Mouse (Mus musculus) limb, embryonic 11.5 days (tissue): ENCODE measurements around the gene Igf2. TPM values are rescaled to one million over a fixed set of nuclear protein-coding genes. Genes with fewer than 3 reads are reported as not detected.
A peak's percentile ranks its signal among the peaks of the same experiment; 100 is the strongest.

Experiments
- ATAC-seq: fragments of 200-750 bp; cut with Nextera tagmentation; 2 replicates; pipeline ENCODE4 v1.8.0; 2017; ENCODE audit warnings: low read depth; ENCODE audit not compliant: insufficient number of reproducible peaks, low FRiP score, low TSS enrichment
- DNase-seq: peaks from one replicate; pipeline ENCODE4 v3.0.0-alpha.2; 2015; ENCODE audit warnings: low spot score
- H3K27ac ChIP-seq: fragments of 300-500 bp; sonication (generic); replicated peaks from 2 replicates; pipeline ENCODE4 v1.5.1; 2014; ENCODE audit warnings: low read depth, mild to moderate bottlenecking, low read length
- H3K27me3 ChIP-seq: fragments of 300-500 bp; sonication (generic); 2 replicates; pipeline ENCODE4 v1.6.1; 2014; ENCODE audit warnings: mild to moderate bottlenecking, low read length, mixed read lengths; ENCODE audit not compliant: control insufficient read depth, insufficient read depth
- H3K36me3 ChIP-seq: fragments of 300-500 bp; sonication (generic); 2 replicates; pipeline ENCODE4 v1.6.1; 2014; ENCODE audit warnings: mild to moderate bottlenecking, low read length, moderate library complexity, mixed read lengths; ENCODE audit not compliant: control insufficient read depth, insufficient read depth
- H3K4me1 ChIP-seq: fragments of 300-500 bp; sonication (generic); 2 replicates; pipeline ENCODE4 v1.6.1; 2014; ENCODE audit warnings: low read length, mixed read lengths; ENCODE audit not compliant: control insufficient read depth, insufficient read depth
- H3K4me2 ChIP-seq: fragments of 300-500 bp; sonication (generic); 2 replicates; pipeline ENCODE4 v1.6.1; 2014; ENCODE audit warnings: low read depth, mild to moderate bottlenecking, moderate library complexity; ENCODE audit not compliant: severe bottlenecking
- H3K4me3 ChIP-seq: fragments of 300-500 bp; sonication (generic); 2 replicates; pipeline ENCODE4 v1.5.1; 2014; ENCODE audit warnings: low read depth, low read length
- H3K9ac ChIP-seq: fragments of 300-500 bp; sonication (generic); 2 replicates; pipeline ENCODE4 v1.6.1; 2014; ENCODE audit warnings: mild to moderate bottlenecking, low read length
- H3K9me3 ChIP-seq: fragments of 300-500 bp; sonication (generic); 2 replicates; pipeline ENCODE4 v1.6.1; 2016; ENCODE audit warnings: low read length; ENCODE audit not compliant: control insufficient read depth
- WGBS: fragments of 180-500 bp; shearing (Covaris S2); extraction: QIAGEN DNeasy Blood & Tissue Kit; methylation state at CpG from one replicate; pipeline ENCODE4 v1.1.7; 2014; 5-methylcytosine and 5-hydroxymethylcytosine counted together
- polyA plus RNA-seq: library from polyadenylated mRNA; unstranded; fragments of >200 nt; fragmentation: Nextera tagmentation; extraction: Ambion mirVana; gene quantifications from 2 replicates; pipeline ENCODE4 v1.2.1, GENCODE M21; 2014

Gene Igf2
- polyA plus RNA-seq, 1 experiment from 2014 or later: 852 TPM

DNA sequence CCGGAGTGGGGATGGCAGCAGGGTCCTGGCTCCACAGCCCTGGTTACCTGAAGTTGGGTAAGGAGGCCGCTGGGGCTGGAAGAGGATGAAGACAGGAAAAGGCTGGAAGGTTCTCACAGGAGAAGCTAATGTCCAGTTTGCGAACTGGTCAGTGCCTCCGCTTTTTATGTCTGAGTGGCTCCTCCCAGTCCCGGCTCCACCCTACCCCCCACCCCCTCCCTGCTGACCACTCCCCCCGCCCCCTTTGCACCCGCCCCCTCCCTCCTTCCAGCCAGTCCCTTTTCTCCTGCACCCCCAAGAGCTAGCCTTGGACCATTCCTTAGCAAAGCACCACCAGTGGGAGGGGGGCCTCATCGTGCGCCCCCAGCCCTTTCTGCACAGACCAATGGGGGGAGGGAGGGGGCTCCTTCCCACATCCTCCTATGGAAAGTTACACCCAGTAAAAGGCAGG is 9.2 kb downstream of the Igf2 start:
- peak overlapping the region; percentile 95 for H3K9ac ChIP-seq
- no peaks in the 10 kb centered on the region for H3K9me3 ChIP-seq
- peak; percentile 78 for DNase-seq
- H3K27me3 ChIP-seq: peaks cover 66% of the 10 kb centered on the region
- H3K27ac ChIP-seq: peak overlapping the region; percentile 98
- H3K36me3 ChIP-seq: peaks cover 4% of the 10 kb centered on the region
- peak overlapping the region; percentile 57 for H3K4me2 ChIP-seq
- WGBS: 10% methylated on average over 3 of the region's 9 CpGs
- ATAC-seq: peak; percentile 70
- peak overlapping the region; percentile 73 for H3K4me3 ChIP-seq
- peaks cover 20% of the 10 kb centered on the region for H3K4me1 ChIP-seq

DNA sequence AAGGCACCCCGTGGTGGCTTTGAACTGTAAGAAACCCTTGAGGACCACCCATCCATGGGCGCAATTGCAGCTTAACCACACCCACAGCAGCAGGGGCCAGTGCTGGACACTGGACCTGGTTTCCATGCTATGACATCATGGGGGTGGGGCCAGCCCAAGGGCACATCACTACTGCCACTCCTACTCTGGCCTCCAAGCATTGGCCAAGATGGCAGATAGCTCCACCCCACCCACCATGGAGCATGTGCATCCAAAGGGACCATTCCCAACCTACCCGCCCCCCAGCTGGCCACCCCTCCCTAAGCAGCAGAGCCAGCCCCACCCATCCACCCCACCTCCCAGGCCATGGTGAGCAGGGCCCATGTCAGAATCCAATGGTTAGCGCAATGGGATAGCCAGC is 10.6 kb downstream of the Igf2 start:
- WGBS: 20% methylated on average over 4 of the region's 4 CpGs
- Histone ChIP-seq H3K9ac (peak overlapping the region; percentile 95), H3K4me1 (peaks cover 20% of the 10 kb centered on the region), H3K4me3 (peak overlapping the region; percentile 73), H3K9me3 (no peaks in the 10 kb centered on the region), H3K36me3 (peaks cover 6% of the 10 kb centered on the region), H3K27ac (no peak overlapping the region), H3K27me3 (peaks cover 64% of the 10 kb centered on the region), H3K4me2 (peak overlapping the region; percentile 57)
- no peak for ATAC-seq
- DNase-seq: peak; percentile 77

DNA sequence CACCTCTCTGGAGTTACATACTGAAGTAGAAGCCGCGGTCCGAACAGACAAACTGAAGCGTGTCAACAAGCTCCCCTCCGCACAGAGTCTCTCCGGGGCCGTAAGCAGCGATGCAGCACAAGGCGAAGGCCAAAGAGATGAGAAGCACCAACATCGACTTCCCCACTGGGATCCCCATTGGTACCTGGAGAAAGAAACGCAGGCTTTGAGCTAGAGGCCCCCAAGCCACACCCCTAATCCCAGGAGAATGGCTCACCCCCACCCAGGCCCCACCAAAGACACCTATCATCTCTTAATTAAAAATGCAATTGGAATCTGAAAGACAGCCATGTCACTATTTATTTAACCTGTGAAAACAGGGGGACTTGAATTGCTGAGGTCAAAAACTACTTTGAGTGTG is 11.0 kb downstream of the Igf2 start:
- peak; percentile 28 for DNase-seq
- Histone ChIP-seq H3K9ac (peak overlapping the region; percentile 95), H3K27ac (no peak overlapping the region), H3K36me3 (peaks cover 6% of the 10 kb centered on the region), H3K4me2 (peak overlapping the region; percentile 57), H3K9me3 (no peaks in the 10 kb centered on the region), H3K4me3 (peak overlapping the region; percentile 73), H3K4me1 (peaks cover 20% of the 10 kb centered on the region), H3K27me3 (peaks cover 60% of the 10 kb centered on the region)
- 7% methylated on average over 11 of the region's 11 CpGs for WGBS
- no peak for ATAC-seq

GRCm38 (mm10) chr7:142653726-142654125 is 12.9 kb downstream of the Igf2 start:
- Histone ChIP-seq H3K9ac (peak overlapping the region; percentile 24; the same call in 1 of the 2 replicates), H3K4me2 (peak overlapping the region; percentile 57), H3K9me3 (no peaks in the 10 kb centered on the region), H3K27ac (0 out of 2 replicates have a peak overlapping the region, but pooled peaks have one; percentile 42), H3K36me3 (peaks cover 6% of the 10 kb centered on the region), H3K4me3 (peak overlapping the region; percentile 73; the same call in 1 of the 2 replicates), H3K4me1 (peaks cover 12% of the 10 kb centered on the region), H3K27me3 (peaks cover 42% of the 10 kb centered on the region)
- DNase-seq: peak; percentile 57
- no peak for ATAC-seq
- 12% methylated on average over 18 of the region's 18 CpGs for WGBS

DNA sequence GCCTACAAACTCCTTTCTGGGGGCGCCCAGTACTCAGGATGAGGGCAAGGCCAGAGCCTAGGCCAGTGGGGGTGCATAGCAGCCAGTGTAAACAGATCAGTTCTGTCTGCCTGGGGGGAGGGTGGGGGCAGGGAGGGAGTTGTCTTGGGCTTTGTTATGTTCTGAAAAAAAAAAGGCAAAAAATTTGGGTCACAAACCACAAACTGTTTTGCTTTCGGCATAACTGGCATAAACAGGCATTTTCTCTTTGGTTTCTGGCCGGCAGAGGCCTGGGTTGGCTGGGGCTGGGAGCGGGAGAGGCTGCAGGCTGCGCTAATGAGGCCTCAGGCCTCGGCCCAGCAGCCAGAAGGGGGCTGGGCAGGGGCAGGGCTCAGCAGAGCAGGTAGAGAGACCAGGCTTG is 19.9 kb downstream of the Igf2 start:
- Histone ChIP-seq H3K27me3 (no peaks in the 10 kb centered on the region), H3K9ac (no peak overlapping the region), H3K9me3 (no peaks in the 10 kb centered on the region), H3K4me2 (no peak overlapping the region), H3K4me3 (no peak overlapping the region), H3K36me3 (no peaks in the 10 kb centered on the region), H3K27ac (no peak overlapping the region), H3K4me1 (peaks cover 11% of the 10 kb centered on the region)
- DNase-seq (peak; percentile 49), ATAC-seq (no peak)
- WGBS: 26% methylated on average over 6 of the region's 6 CpGs

GRCm38 (mm10) chr7:142645045-142645444 is 21.6 kb downstream of the Igf2 start:
- Histone ChIP-seq H3K4me3 (no peak overlapping the region), H3K9me3 (no peaks in the 10 kb centered on the region), H3K4me1 (peaks cover 11% of the 10 kb centered on the region), H3K9ac (no peak overlapping the region), H3K4me2 (no peak overlapping the region), H3K27me3 (no peaks in the 10 kb centered on the region), H3K27ac (no peak overlapping the region), H3K36me3 (no peaks in the 10 kb centered on the region)
- DNase-seq: peak; percentile 48
- WGBS: 14% methylated on average over 5 of the region's 5 CpGs
- ATAC-seq: no peak

DNA sequence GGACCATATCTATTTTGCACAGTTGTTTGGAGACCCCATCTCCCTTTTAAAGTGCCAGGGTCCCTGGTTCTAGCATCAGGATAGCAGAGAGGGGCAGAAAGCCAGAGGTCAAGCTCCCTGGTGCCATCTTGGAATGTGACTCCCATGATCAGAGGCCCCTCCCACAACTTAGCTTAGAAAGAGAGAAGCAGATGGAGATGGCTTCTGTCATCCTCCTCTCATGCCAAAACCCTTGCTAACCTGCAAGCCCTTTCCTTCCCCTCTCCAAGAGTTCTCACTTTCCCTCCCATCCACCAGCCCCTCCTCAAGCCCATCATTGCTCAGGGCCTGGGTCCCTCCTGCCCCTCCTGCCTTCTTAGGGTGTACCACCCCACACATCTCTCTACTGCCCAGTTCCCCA is 30.4 kb downstream of the Igf2 start:
- Histone ChIP-seq H3K9me3 (no peaks in the 10 kb centered on the region), H3K9ac (no peak overlapping the region), H3K27ac (no peak overlapping the region)

GRCm38 (mm10) chr7:142630691-142631090 is 35.9 kb downstream of the Igf2 start:
- 81% methylated on average over 10 of the region's 10 CpGs for WGBS
- H3K4me2 ChIP-seq: no peak overlapping the region
- H3K27ac ChIP-seq: no peak overlapping the region

More for the DNA sequence above, 30.4 kb downstream of the Igf2 start:
- Histone ChIP-seq H3K4me2 (no peak overlapping the region), H3K4me3 (no peak overlapping the region), H3K27me3 (no peaks in the 10 kb centered on the region), H3K36me3 (no peaks in the 10 kb centered on the region), H3K4me1 (0 out of 2 replicates have a peak, but pooled peaks cover 3% of the 10 kb centered on the region)
- no peak for ATAC-seq
- DNase-seq: no peak

DNA sequence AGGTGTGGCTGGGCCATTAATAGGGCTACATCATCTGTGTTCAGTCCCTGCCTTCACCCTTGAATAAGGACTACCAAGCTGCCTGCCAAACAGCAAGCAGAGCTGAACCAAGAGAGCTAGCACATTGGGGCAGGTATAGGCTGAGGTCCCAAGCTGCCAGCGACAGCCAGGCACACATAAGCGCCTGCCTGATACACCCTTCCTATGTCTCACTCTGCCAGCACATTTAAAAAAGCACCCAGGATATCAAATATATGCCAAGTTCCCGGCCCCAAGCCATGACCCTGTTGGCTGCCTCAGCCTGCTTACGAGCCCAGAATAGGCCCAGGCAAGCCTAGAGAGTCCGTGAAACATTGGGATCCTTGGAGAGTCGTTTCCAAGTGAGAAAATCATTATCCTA is 36.8 kb downstream of the Igf2 start:
- H3K9ac ChIP-seq: no peak overlapping the region
- H3K4me3 ChIP-seq: no peak overlapping the region
- ATAC-seq (no peak), DNase-seq (no peak)
- no peaks in the 10 kb centered on the region for H3K4me1 ChIP-seq
- H3K4me2 ChIP-seq: no peak overlapping the region
- no peak overlapping the region for H3K27ac ChIP-seq
- WGBS: 85% methylated on average over 6 of the region's 6 CpGs
- H3K9me3 ChIP-seq: no peaks in the 10 kb centered on the region
- no peaks in the 10 kb centered on the region for H3K36me3 ChIP-seq
- H3K27me3 ChIP-seq: no peaks in the 10 kb centered on the region

More at GRCm38 (mm10) chr7:142630691-142631090, 35.9 kb downstream of the Igf2 start:
- H3K9me3 ChIP-seq: no peaks in the 10 kb centered on the region
- DNase-seq: no peak
- no peak for ATAC-seq
- H3K4me3 ChIP-seq: no peak overlapping the region
- no peaks in the 10 kb centered on the region for H3K4me1 ChIP-seq
- no peak overlapping the region for H3K9ac ChIP-seq
- no peaks in the 10 kb centered on the region for H3K36me3 ChIP-seq
- H3K27me3 ChIP-seq: no peaks in the 10 kb centered on the region
